In the genomic region with DNA sequence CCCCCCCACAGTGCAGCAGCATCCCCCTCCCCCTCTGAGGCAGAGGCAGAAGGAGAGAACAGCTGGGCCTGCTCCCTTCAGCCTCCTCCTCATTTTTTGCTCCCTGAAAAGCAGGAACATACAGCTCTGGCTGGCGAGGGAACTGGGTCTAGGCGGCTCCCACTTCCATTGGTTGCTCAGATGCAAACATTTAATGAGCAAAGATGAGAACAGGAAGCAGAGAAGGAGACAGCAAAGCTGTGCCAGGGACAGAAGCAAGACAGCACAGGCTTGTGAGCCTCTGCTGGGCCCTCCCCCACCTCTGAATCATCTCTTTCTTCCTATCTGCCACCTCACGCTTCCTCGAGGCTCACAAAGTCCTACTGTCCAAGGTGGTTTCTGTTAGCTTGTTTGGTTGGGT, we compare ENCODE assay signal across 14 mouse cellular contexts. TPM values are rescaled to one million over a fixed set of nuclear protein-coding genes. Genes with fewer than 3 reads are reported as not detected.
DNase-seq lines count a peak whose midpoint lies in the region.
"Had no signal": no experiment of that assay in that cellular context is flagged by ENCODE, and none has a peak within 500 bp of the region (broad histone marks: within the 10 kb centered on the region; RNA-seq: fewer than 3 reads in every experiment).

No protein-coding gene starts in this region.

- H3K4me3 ChIP-seq in hindbrain, embryonic 10.5 days, result no peak overlapping the region
- H3K4me3 ChIP-seq: heart, embryonic 15.5 days had no signal

- WGBS in hindbrain, embryonic 10.5 days, result 51% methylated on average over 4 of the region's 4 CpGs

- intact Hi-C loops in left cerebral cortex, postnatal 25 days (cut with DNase I), result loop anchor here (1.0 kb wide), 2 partner anchors 9 to 22 kb away; a partner anchor contains a TSS

- peak; percentile 37 for DNase-seq in adrenal gland, postnatal 14 days
- no peak for DNase-seq in adrenal gland, postnatal 4 days (ENCODE audit: low spot score in 2 of 2)
- peak; percentile 74 for DNase-seq in 416B (ENCODE audit: low read depth)
- peak; percentile 80 to 85 for DNase-seq in frontal cortex, postnatal 36 days (ENCODE audit: low spot score in 2 of 2)
- DNase-seq in left cerebral cortex, postnatal 25 days (ENCODE audit: low spot score in 2 of 2), result peak; percentile 83 to 97
- DNase-seq in hindbrain, embryonic 10.5 days (ENCODE audit: low spot score), result no peak
- no peak for DNase-seq in thymus, postnatal 10 days (ENCODE audit: low spot score in 2 of 2)
- DNase-seq in adipocyte (ENCODE audit: low spot score), result no peak
- DNase-seq: cerebellum, adult 9-11 months had no signal

- H3K36me3 ChIP-seq in hindbrain, embryonic 10.5 days, result no peaks in the 10 kb centered on the region
- H3K36me3 ChIP-seq: heart, embryonic 15.5 days had no signal

- peaks cover 29% of the 10 kb centered on the region for H3K4me1 ChIP-seq in hindbrain, embryonic 10.5 days (replicated peaks)

- peaks cover 55% of the 10 kb centered on the region for H3K27me3 ChIP-seq in hindbrain, embryonic 10.5 days (ENCODE audit: insufficient read depth, poor library complexity, severe bottlenecking)

- H3K27ac ChIP-seq in hindbrain, embryonic 10.5 days, result no peak overlapping the region
- H3K27ac ChIP-seq: heart, embryonic 15.5 days had no signal

- peaks cover 3% of the 10 kb centered on the region; the same call in 1 of the 2 replicates for H3K9me3 ChIP-seq in hindbrain, embryonic 10.5 days
- H3K9me3 ChIP-seq: heart, embryonic 15.5 days had no signal

RNA-seq across cellular contexts. Expression of a gene that starts 9.4 kb away (rescaled TPM):
- total RNA-seq in adrenal gland, postnatal 14 days (2021), result 0.74 and 0.90 TPM in 2 replicates
- 1 to 10 TPM in 1 of 2 experiments, under 1 TPM in 1; 0.81 to 1.3 TPM for total RNA-seq in adrenal gland, postnatal 4 days (2021)
- 100 to 1,000 TPM; 236 to 267 TPM for total RNA-seq in left cerebral cortex, postnatal 25 days (2021)
- 0.07 TPM in 1 of 2 replicates, not detected in the other for polyA plus RNA-seq in hindbrain, embryonic 10.5 days (2016; fragmentation: Nextera tagmentation; extraction: Ambion mirVana)
- total RNA-seq: megakaryocyte, adult 5-6 weeks had no signal

RNA-seq across cellular contexts. Expression of a gene that starts 12.1 kb away (rescaled TPM):
- total RNA-seq in adrenal gland, postnatal 14 days (2021), result 1.2 and 4.1 TPM in 2 replicates
- total RNA-seq in adrenal gland, postnatal 4 days (2021), result 1 to 10 TPM; 3.8 to 4.5 TPM
- 1 to 10 TPM in 1 of 2 experiments, under 1 TPM in 1; 0.80 to 1.1 TPM for total RNA-seq in left cerebral cortex, postnatal 25 days (2021)
- 5.9 and 6.0 TPM in 2 replicates for polyA plus RNA-seq in hindbrain, embryonic 10.5 days (2016; fragmentation: Nextera tagmentation; extraction: Ambion mirVana)

RNA-seq across cellular contexts. Expression of a gene that starts 25.5 kb away (rescaled TPM):
- total RNA-seq in adrenal gland, postnatal 14 days (2021), result 12.7 and 13.8 TPM in 2 replicates
- 10 to 100 TPM in 1 of 2 experiments, 1 to 10 TPM in 1; 10.0 to 11.7 TPM for total RNA-seq in adrenal gland, postnatal 4 days (2021)
- 1 to 10 TPM; 3.3 to 3.5 TPM for total RNA-seq in left cerebral cortex, postnatal 25 days (2021)
- 5.1 and 5.8 TPM in 2 replicates for polyA plus RNA-seq in hindbrain, embryonic 10.5 days (2016; fragmentation: Nextera tagmentation; extraction: Ambion mirVana)

RNA-seq across cellular contexts. Expression of a gene that starts 25.6 kb away (rescaled TPM):
- not detected in 2 replicates for total RNA-seq in adrenal gland, postnatal 14 days (2021)
- not detected for total RNA-seq in adrenal gland, postnatal 4 days (2021)
- 1 to 10 TPM in 1 of 2 experiments, not detected in 1; 1.3 TPM for total RNA-seq in left cerebral cortex, postnatal 25 days (2021)
- polyA plus RNA-seq in hindbrain, embryonic 10.5 days (2016; fragmentation: Nextera tagmentation; extraction: Ambion mirVana), result 1.0 TPM in 2 replicates
- total RNA-seq: megakaryocyte, adult 5-6 weeks had no signal
- polyA plus RNA-seq: heart, embryonic 15.5 days; liver, embryonic 16.5 days had no signal

RNA-seq across cellular contexts. Expression of a gene that starts 31.6 kb away (rescaled TPM):
- 0.44 and 0.86 TPM in 2 replicates for total RNA-seq in adrenal gland, postnatal 14 days (2021)
- total RNA-seq in adrenal gland, postnatal 4 days (2021), result under 1 TPM in 1 of 2 experiments, not detected in 1; 0.64 TPM
- total RNA-seq in left cerebral cortex, postnatal 25 days (2021), result 1 to 10 TPM; 1.5 to 2.6 TPM
- polyA plus RNA-seq in hindbrain, embryonic 10.5 days (2016; fragmentation: Nextera tagmentation; extraction: Ambion mirVana), result 1.0 and 1.4 TPM in 2 replicates
- polyA plus RNA-seq: embryonic facial prominence, embryonic 14.5 days; inflammation-experienced regulatory T-cells, adult 6 months had no signal

Comparison
In these comparisons a context has a peak if more than half of its experiments do, and no peak if none do; other contexts are left out.
1. DNase-seq: peak in adrenal gland, postnatal 14 days (single experiment), 416B (single experiment), frontal cortex, postnatal 36 days (2 of 2) and left cerebral cortex, postnatal 25 days (2 of 2); none in adrenal gland, postnatal 4 days (0 of 2), hindbrain, embryonic 10.5 days (single experiment), thymus, postnatal 10 days (0 of 2) and adipocyte (single experiment).
2. RNA of a gene that starts 9.4 kb away (total RNA-seq): 236 to 267 TPM in left cerebral cortex, postnatal 25 days; 0.81 to 1.3 TPM in adrenal gland, postnatal 4 days and 0.74 to 0.90 TPM in adrenal gland, postnatal 14 days; every median in the first group is over 100 times any median in the second.